Mouse (Mus musculus) brain, embryonic 14.5 days (tissue): ENCODE results near the gene Crtc1. TPM values are rescaled to one million over a fixed set of nuclear protein-coding genes. Genes with fewer than 3 reads are reported as not detected.

Experiments
- DNase-seq: peaks from one replicate; pipeline ENCODE4 v3.0.0-alpha.2; 2011; ENCODE audit warnings: low read depth
- CTCF ChIP-seq: fragments of 200-500 bp; IDR thresholded peaks from 2 replicates; pipeline ENCODE4 v1.5.1; 2012; ENCODE audit warnings: inconsistent platforms, mild to moderate bottlenecking, moderate library complexity, borderline replicate concordance; ENCODE audit not compliant: insufficient read depth, insufficient read length; ENCODE audit errors: extremely low read depth
- POLR2A ChIP-seq: fragments of 200-500 bp; IDR thresholded peaks from 2 replicates; pipeline ENCODE4 v1.6.1; 2012; ENCODE audit warnings: mild to moderate bottlenecking, inconsistent platforms, borderline replicate concordance; ENCODE audit not compliant: poor library complexity, insufficient read depth, insufficient read length, severe bottlenecking; ENCODE audit errors: extremely low read depth
- polyA plus RNA-seq: library from polyadenylated mRNA; depleted of rRNA; stranded (reverse); fragments of >200 nt; gene quantifications from 2 replicates; pipeline ENCODE4 v1.2.3, GENCODE M21; 2012

Crtc1 gene
- polyA plus RNA-seq, 1 experiment: 77.0 TPM

GRCm38 (mm10) chr8:70394269-70394998 is 44.9 kb downstream of the Crtc1 start:
- TF ChIP-seq POLR2A (no peak), CTCF (no peak)
- no peak for DNase-seq

GRCm38 (mm10) chr8:70393087-70393486 is 46.3 kb downstream of the Crtc1 start:
- TF ChIP-seq POLR2A: no peak
- DNase-seq: no peak

DNA sequence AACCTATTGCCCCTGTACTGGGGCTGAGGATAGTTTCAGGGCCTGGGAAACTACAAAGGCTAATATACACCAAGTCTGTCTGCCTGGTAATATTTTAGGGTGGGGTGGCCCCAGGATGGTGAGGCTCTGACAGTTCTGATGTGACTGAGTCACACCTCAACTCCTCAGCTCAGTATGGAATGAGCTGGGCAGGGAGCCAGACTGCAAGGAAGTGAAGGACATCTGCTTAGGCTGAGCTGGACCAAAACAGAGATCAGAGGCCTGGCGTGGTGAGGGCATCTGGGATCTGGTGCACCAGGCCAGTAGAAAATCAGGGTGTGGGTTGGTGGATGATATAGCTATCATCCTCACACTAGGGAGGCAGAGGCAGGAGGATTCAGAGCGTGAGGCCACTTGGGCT is 49.7 kb downstream of the Crtc1 start:
- no peak for DNase-seq
- no peak for TF ChIP-seq POLR2A
- no peak for TF ChIP-seq CTCF

- DNase-seq: peak; percentile 69
- no peak for TF ChIP-seq POLR2A
- TF ChIP-seq CTCF: peak; percentile 78
These were observed 56.1 kb downstream of the Crtc1 start for GRCm38 (mm10) chr8:70383287-70383686.

DNA sequence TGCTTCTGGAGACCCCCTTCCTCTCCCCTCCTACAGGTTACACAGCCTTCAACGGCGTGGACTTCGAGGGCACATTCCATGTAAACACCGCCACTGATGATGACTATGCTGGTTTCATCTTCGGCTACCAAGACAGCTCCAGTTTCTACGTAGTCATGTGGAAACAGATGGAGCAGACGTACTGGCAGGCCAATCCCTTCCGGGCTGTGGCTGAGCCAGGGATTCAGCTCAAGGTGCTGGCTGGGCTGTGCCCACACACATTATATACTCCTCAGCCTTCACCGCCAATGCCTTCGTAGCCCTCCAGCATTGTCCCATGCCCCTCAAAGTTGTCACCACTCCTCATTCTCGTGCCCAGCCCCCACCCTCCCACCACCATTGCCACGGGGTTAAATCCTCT is 59.3 kb downstream of the Crtc1 start:
- DNase-seq: no peak
- no peak for TF ChIP-seq POLR2A
- no peak for TF ChIP-seq CTCF

DNA sequence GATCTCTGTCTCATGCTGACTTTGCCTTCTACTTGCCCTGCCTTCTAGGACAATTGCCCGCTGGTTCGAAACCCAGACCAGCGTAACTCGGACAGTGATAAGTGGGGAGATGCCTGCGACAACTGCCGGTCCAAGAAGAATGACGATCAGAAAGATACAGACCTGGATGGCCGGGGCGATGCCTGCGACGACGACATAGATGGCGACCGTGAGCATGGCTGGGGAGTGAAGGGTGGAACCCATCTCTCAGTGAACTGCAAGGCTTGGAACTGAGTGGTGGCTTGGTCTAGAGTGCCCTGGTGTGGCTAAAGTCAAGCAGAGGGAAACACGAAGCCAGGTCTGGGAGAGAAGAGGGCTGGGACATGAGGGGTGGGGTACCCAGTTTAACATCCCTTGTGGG is 62.3 kb downstream of the Crtc1 start:
- no peak for TF ChIP-seq CTCF
- TF ChIP-seq POLR2A: no peak

GRCm38 (mm10) chr8:70376275-70376741 is 63.1 kb downstream of the Crtc1 start:
- TF ChIP-seq POLR2A: no peak
- TF ChIP-seq CTCF: no peak
- DNase-seq: no peak

More for the DNA sequence above, 62.3 kb downstream of the Crtc1 start:
- no peak for DNase-seq

DNA sequence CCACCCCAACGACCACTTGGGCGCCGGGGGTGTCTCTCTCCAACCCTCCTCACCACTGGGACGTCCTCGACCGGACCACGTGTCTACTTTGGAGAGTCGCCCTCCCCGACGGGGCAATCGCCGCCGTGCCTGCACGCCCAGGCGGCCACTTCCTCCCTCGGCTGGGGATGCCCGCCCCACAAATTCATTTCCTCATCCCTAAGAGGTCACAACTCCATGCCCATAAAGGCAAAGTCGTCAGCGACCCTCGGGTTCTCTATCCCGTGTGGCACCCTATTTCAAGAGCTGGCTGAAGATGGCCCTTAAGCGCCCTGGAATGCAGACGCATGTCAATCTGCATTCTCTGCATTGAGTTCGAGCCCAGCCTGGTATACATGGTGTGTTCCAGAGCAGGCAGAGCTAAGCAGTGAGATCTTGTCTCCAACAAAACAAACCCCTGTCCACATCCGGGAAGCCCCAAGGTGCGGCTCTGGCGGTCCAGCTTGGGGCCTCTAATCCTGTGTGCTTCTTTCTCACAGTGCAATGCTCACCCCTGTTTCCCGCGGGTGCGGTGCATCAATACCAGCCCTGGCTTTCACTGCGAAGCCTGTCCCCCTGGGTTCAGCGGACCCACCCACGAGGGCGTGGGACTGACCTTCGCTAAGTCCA is 64.0 kb downstream of the Crtc1 start:
- no peak for TF ChIP-seq POLR2A
- TF ChIP-seq CTCF: no peak
- DNase-seq: no peak

DNA sequence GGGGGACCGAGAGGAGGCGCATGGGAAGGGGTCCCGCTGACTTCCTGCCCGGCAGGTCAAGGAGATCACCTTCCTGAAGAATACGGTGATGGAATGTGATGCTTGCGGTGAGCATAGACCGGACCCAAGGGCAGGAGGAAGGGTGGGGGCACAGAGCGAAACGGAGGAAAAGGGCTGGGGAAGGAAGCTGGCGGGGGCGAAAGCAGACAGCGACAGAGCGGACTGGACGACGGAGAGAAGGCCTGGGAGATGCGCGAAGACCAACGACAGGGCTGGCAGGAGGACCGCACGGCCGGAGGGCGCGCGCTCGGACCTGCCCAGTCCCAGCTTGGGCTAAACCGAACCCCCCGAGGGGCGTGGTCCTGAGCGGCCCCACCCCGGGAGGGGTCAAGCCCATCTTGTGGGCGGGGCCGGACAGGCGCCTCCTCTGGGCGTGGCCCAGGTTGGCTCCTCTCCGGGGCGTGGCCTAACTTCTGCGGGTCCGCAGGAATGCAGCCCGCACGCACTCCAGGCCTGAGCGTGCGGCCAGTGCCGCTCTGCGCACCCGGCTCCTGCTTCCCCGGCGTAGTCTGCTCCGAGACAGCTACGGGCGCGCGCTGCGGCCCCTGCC is 65.0 kb downstream of the Crtc1 start:
- peak; percentile 42 for DNase-seq
- TF ChIP-seq POLR2A (no peak), CTCF (no peak)

DNA sequence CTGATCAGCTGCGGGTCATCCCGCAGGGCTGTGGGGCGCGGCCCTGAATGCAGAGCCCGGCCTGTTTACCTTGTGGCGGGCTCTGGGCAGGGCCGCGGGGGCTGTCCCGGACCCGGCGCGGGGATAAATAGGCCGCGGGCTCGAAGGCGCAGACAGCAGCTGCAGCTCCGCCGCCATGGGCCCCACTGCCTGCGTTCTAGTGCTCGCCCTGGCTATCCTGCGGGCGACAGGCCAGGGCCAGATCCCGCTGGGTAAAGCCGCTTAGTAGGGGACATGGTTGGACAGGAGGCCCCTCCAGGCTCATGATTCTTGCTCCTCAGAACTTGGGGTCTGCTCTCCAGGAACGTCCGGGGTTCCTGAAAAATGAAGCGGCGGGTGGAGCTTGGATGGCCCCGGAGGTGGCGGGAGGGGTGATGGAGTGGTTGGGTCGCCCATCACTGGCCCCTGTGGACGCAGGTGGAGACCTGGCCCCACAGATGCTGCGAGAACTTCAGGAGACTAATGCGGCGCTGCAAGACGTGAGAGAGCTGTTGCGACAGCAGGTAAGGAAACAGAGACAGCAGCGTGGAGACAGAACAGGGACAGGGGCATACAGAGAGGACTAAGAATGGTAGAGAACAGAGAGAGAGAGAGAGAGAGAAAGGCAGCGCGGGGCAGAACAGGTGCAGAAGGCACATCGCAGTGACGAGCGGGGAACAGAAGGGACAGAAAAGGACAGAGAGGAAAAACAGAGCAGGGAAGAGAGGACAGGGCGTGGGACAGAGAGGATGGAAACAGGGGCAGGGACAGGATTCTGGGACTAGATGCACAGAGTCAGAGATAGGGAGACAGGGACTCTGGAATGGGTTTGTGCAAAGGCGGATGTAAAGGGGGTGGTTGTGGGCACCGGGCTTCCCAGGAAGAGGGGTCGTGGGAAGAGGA is 65.7 kb downstream of the Crtc1 start, which contains the start of gene Comp:
Comp (plus strand) TSS at position 162 of the 921 bp plus-strand sequence.
- no peak for DNase-seq
- TF ChIP-seq CTCF: no peak
- no peak for TF ChIP-seq POLR2A

DNA sequence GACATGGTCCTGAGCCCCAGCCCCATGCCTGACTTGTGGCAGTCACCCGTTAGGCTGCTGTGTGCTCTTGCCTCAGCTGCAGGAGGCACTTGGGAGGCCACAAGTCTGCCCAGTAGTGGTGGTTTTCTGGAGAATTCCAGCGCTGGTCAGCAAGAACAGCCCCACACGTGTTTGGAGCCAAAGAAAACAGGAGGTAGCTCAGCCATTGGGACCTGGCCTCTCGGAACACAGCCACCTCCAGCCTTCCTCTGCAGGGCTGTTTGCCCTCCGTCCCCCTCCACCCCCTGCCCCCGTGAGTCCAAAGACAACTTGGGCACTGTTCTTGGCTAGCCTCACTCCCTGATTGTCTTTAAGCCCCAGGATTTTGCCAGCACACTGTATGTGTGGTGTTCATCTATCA is 67.4 kb downstream of the Crtc1 start:
- TF ChIP-seq CTCF (no peak), POLR2A (no peak)
- DNase-seq: no peak
